Mouse (Mus musculus) leukemia stem cell, adult 10-12 weeks (primary cell): ENCODE measurements around the gene Csn2. TPM values are rescaled to one million over a fixed set of nuclear protein-coding genes. Genes with fewer than 3 reads are reported as not detected.

Source experiments
- polyA plus RNA-seq: library from polyadenylated mRNA; stranded (reverse); fragments of >175 nt; gene quantifications from 2 replicates; pipeline ENCODE4 v1.2.3, GENCODE M21; 2012; ENCODE audit warnings: low replicate concordance

Csn2 gene
- not detected in 2 replicates for polyA plus RNA-seq

GRCm38 (mm10) chr5:87699530-87699929, at the start of gene Csn2:
Csn2 (minus strand) TSS chr5:87699630.

GRCm38 (mm10) chr5:87665908-87666307, 33.5 kb downstream of the Csn2 start, which contains the start of gene Csn1s1:
Csn1s1 (plus strand) TSS chr5:87666208.

Other genes starting within 250 kb of the Csn2 start
- not detected in 2 replicates for gene Ugt2a2, start 217.4 kb downstream of the Csn2 start, polyA plus RNA-seq
- not detected in 2 replicates for gene Gm43638, start 212.8 kb downstream of the Csn2 start, polyA plus RNA-seq
- gene Ugt2a1, start 208.8 kb downstream of the Csn2 start, polyA plus RNA-seq = not detected in 2 replicates
- gene Sult1b1, start 161.4 kb downstream of the Csn2 start, polyA plus RNA-seq = not detected in 2 replicates
- not detected in 2 replicates for gene Sult1d1, start 130.6 kb downstream of the Csn2 start, polyA plus RNA-seq
- not detected in 2 replicates for gene Sult1e1, start 108.0 kb downstream of the Csn2 start, polyA plus RNA-seq
- gene Csn1s1, start 33.4 kb downstream of the Csn2 start, polyA plus RNA-seq = not detected in 2 replicates
- gene Csn1s2a, start 74.9 kb upstream of the Csn2 start, polyA plus RNA-seq = not detected in 2 replicates
- not detected in 2 replicates for gene Csn1s2b, start 108.5 kb upstream of the Csn2 start, polyA plus RNA-seq
- gene Prr27, start 126.1 kb upstream of the Csn2 start, polyA plus RNA-seq = not detected in 2 replicates
- not detected in 2 replicates for gene Odam, start 185.4 kb upstream of the Csn2 start, polyA plus RNA-seq
- gene Csn3, start 225.9 kb upstream of the Csn2 start, polyA plus RNA-seq = not detected in 2 replicates